Mouse (Mus musculus): ENCODE measurements around the gene Smim15.

DNA sequence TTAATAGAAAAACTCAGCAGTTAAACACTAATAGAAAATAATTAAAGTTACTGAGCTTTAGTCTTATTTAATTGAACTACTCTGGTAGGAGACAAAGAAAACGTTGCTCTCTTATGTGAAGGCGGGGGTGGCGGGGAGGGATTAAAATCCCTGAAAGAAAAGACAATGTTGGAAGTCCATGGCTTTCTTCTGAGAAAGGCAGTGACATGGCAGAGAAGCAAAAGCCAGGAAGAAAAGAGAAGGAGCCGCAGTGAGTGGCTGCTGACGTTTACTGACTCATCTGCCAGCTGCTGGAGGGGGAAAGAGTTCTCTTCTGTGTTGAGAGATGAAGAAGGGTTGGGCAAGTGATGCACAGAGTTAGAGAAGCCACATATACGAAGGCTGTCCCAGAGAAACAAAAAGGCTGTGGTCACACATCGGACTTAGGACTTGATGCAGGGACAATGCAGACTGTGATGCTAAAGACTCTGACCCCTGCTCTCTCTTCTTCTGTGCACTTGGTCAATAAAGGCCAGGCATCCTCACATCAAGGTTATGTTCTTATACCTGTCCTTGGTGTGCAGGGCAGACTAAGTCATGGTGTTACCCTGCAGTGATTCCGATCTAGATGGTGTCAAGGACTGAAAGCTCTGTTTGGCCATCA is 16.8 kb downstream of the Smim15 start:
- no peak for TF ChIP-seq CTCF (IDR thresholded peaks at IDR 0.05; ENCODE audit: control insufficient read depth, insufficient read depth, low read length)
- no peak for TF ChIP-seq POLR2A (IDR thresholded peaks at IDR 0.05; ENCODE audit: borderline replicate concordance, control insufficient read depth, low read depth, low read length)

All from bone marrow, adult 2 months (tissue).